Mouse (Mus musculus) kidney, postnatal 10 days (tissue): ENCODE results near the gene Gm26938.
A peak's percentile ranks its signal among the peaks of the same experiment; 100 is the strongest.

Source experiments
- DNase-seq: peaks from one replicate; pipeline ENCODE4 v3.0.0; 2021; ENCODE audit warnings: mixed read lengths

Gm26938 gene

GRCm38 (mm10) chr5:139826357-139827055 lies at the start of gene Gm26938, which contains the start of gene Psmg3:
Gene Gm26938 (minus strand): TSS chr5:139826407.
Gene Psmg3 (minus strand): TSS chr5:139826885.
- DNase-seq, result peak; percentile 89

GRCm38 (mm10) chr5:139871526-139871925 lies 45.3 kb upstream of the Gm26938 start:
- no peak for DNase-seq

- DNase-seq, result peak; percentile 41
These were observed 44.7 kb upstream of the Gm26938 start for GRCm38 (mm10) chr5:139870886-139871285.

GRCm38 (mm10) chr5:139862759-139863158 lies 36.6 kb upstream of the Gm26938 start:
- DNase-seq, result peak; percentile 88

- DNase-seq, result no peak
These were observed 34.3 kb upstream of the Gm26938 start for GRCm38 (mm10) chr5:139860328-139861104.

GRCm38 (mm10) chr5:139849626-139850320 lies 23.6 kb upstream of the Gm26938 start:
- peak; percentile 70 for DNase-seq

GRCm38 (mm10) chr5:139839142-139839541 lies 12.9 kb upstream of the Gm26938 start:
- DNase-seq, result no peak

GRCm38 (mm10) chr5:139838476-139838892 lies 12.3 kb upstream of the Gm26938 start:
- peak; percentile 82 for DNase-seq

GRCm38 (mm10) chr5:139835706-139836105 lies 9.5 kb upstream of the Gm26938 start:
- no peak for DNase-seq

- DNase-seq, result no peak
These were observed 5.9 kb upstream of the Gm26938 start for GRCm38 (mm10) chr5:139832125-139832524.

- no peak for DNase-seq
These were observed 4.5 kb upstream of the Gm26938 start for GRCm38 (mm10) chr5:139830734-139831133.

GRCm38 (mm10) chr5:139829384-139829783 lies 3.2 kb upstream of the Gm26938 start:
- DNase-seq, result no peak

- no peak for DNase-seq
These were observed 1.4 kb upstream of the Gm26938 start for GRCm38 (mm10) chr5:139827593-139827992.

GRCm38 (mm10) chr5:139825947-139826346 lies 260 bp downstream of the Gm26938 start:
- DNase-seq, result no peak

- DNase-seq, result no peak
These were observed 1.7 kb downstream of the Gm26938 start for GRCm38 (mm10) chr5:139824531-139824930.

- DNase-seq, result no peak
These were observed 4.4 kb downstream of the Gm26938 start for GRCm38 (mm10) chr5:139821466-139822459.

GRCm38 (mm10) chr5:139819538-139820181 lies 6.5 kb downstream of the Gm26938 start, which contains the start of gene Tmem184a:
Gene Tmem184a (minus strand): TSS chr5:139819917.
- DNase-seq, result no peak

GRCm38 (mm10) chr5:139818801-139819200 lies 7.4 kb downstream of the Gm26938 start:
- DNase-seq, result peak; percentile 69

- DNase-seq, result no peak
These were observed 8.2 kb downstream of the Gm26938 start for GRCm38 (mm10) chr5:139818056-139818455.

GRCm38 (mm10) chr5:139817292-139817691 lies 8.9 kb downstream of the Gm26938 start:
- no peak for DNase-seq

GRCm38 (mm10) chr5:139816445-139816844 lies 9.8 kb downstream of the Gm26938 start:
- DNase-seq, result no peak
